Mouse (Mus musculus) bone marrow macrophage, adult 2 months (primary cell): ENCODE results near the gene Tm9sf4. TPM values are rescaled to one million over a fixed set of nuclear protein-coding genes. Genes with fewer than 3 reads are reported as not detected.

ENCODE experiments used
- H3K27ac ChIP-seq: 2 replicates; pipeline ENCODE4 v1.5.1; 2012; ENCODE audit warnings: low read depth, low read length; ENCODE audit not compliant: insufficient read depth
- H3K4me1 ChIP-seq: 2 replicates; pipeline ENCODE4 v1.6.1; 2012; ENCODE audit warnings: low read length; ENCODE audit not compliant: control insufficient read depth, insufficient read depth
- H3K4me3 ChIP-seq: 2 replicates; pipeline ENCODE4 v1.5.1; 2012; ENCODE audit warnings: mild to moderate bottlenecking, low read length, moderate library complexity; ENCODE audit not compliant: insufficient read depth
- CTCF ChIP-seq: IDR thresholded peaks from 2 replicates; pipeline ENCODE4 v1.5.1; 2012; ENCODE audit warnings: low read depth, mild to moderate bottlenecking, low read length, moderate library complexity
- POLR2A ChIP-seq: IDR thresholded peaks from 2 replicates; pipeline ENCODE4 v1.6.1; 2012; ENCODE audit warnings: mild to moderate bottlenecking, low read depth, low read length, borderline replicate concordance
- polyA plus RNA-seq: library from polyadenylated mRNA; stranded (reverse); fragments of >200 nt; gene quantifications from 2 replicates; pipeline ENCODE4 v1.2.4, GENCODE M21; 2012; ENCODE audit not compliant: missing spikeins, insufficient read depth, insufficient read length

Tm9sf4 gene
- polyA plus RNA-seq, 1 experiment, result 73.5 TPM

DNA sequence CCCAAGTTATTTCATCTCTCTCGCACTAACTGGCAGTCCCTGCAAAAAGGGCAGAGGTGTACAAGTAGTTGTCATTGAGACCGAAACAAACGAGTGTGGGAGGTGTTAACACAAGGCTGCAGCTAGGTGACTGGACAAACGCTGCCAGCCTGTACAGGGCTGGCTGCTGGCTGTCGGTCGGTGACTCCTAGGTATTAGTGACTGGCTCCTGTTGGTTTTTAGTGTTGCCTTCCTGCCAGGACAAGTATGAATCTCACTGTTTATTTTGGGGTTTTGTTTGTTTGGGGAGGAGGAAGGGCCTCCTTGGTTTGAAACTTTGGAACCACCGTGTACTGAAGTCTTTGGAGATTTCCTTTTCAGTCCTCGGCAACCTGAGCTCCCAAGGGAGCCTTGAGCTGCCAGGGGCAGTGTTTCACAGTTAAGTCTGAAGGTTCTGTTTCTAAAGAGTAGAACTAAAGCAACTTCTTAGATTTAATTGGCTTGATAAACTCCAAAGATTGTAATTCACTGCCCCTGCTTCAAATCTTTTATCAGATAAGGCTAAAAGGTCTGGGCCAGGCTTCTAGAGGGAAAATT, 15.0 kb downstream of the Tm9sf4 start:
- H3K4me1 ChIP-seq, result peaks cover 25% of the 10 kb centered on the region
- TF ChIP-seq POLR2A (no peak), CTCF (no peak)

DNA sequence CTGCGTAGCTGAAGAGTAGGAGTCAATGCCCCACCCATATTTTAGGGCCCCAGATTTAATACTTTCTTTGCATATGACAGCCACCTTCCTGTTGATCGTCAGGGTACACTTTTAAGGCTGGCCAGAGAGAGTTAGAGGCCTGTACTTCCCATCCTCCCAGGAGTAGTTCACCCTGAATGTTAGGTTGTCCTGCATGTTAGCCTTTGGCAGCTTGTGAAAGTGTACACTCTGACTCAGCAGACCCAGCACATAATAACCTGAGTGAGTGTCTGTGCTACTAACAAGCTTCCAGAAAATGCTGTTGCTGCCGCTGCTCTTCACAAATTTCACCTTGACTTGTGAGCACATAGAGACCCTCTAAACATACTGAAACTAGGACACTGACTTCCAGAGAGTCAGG, 16.1 kb downstream of the Tm9sf4 start:
- peaks cover 19% of the 10 kb centered on the region for H3K4me1 ChIP-seq
- H3K4me3 ChIP-seq, result no peak overlapping the region
- no peak for TF ChIP-seq CTCF
- no peak for TF ChIP-seq POLR2A
- no peak overlapping the region for H3K27ac ChIP-seq

More for the DNA sequence above, 15.0 kb downstream of the Tm9sf4 start:
- Histone ChIP-seq H3K27ac (no peak overlapping the region), H3K4me3 (no peak overlapping the region)

DNA sequence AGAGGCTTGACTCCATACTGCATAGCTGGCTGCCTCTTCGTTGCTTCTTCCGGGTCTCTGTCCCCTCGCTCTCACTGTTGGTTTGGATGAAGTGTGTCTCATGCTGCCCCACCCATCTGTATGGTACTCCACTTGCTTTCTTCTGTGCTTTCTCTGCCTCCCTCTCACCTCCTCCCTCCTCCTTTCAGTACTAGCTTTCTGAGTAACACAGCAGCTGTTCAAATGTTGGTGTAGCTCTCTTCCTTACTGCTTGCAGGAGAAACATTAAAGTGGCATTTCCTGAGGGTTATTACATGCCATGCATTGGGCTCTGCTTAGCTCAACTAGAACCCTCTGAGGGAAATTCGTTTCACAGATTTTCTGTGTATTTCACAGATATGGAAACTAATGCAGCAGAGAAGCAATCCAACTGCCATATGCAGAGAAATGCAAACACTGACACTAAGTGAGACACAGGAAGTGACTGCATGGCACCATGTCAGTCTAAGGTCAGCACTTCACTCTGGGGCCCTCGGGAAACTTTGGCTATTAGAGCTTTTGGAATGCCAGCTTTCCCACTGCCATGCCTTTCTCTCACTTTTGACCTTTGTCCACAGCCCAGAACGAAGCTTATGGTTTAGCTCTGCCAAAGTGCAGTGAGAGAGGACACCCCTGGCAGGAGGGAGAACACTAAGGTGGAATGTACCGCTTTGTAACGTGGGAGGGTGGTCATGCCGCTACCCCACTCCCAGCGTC, 18.2 kb downstream of the Tm9sf4 start:
- Histone ChIP-seq H3K27ac (no peak overlapping the region), H3K4me1 (peaks cover 16% of the 10 kb centered on the region), H3K4me3 (no peak overlapping the region)
- TF ChIP-seq CTCF (no peak), POLR2A (no peak)

GRCm38 (mm10) chr2:153179961-153180360, 18.9 kb downstream of the Tm9sf4 start:
- Histone ChIP-seq H3K27ac (no peak overlapping the region), H3K4me3 (no peak overlapping the region), H3K4me1 (peaks cover 12% of the 10 kb centered on the region)
- no peak for TF ChIP-seq POLR2A
- TF ChIP-seq CTCF, result no peak

DNA sequence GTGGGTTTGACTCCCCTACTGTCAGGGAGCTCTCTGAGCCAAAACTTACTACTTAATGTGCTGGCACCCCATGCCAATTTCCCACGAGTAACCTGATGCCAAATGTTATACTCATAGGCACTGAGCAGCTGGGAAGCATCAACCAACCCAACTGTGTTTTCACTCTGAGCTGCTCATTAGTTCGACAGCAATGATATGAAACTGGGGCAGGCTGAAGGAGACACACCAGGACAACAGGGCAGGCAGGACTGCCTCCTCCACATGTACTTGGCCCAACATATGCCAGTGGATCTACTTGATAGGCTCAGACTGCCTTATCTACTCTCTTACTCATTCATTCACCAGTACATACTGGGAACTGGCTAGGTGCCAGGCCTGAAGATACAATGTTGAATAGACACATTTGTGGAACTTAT, 25.1 kb downstream of the Tm9sf4 start:
- peaks cover 21% of the 10 kb centered on the region for H3K4me1 ChIP-seq
- H3K27ac ChIP-seq, result no peak overlapping the region
- TF ChIP-seq POLR2A (no peak), CTCF (no peak)
- no peak overlapping the region for H3K4me3 ChIP-seq

DNA sequence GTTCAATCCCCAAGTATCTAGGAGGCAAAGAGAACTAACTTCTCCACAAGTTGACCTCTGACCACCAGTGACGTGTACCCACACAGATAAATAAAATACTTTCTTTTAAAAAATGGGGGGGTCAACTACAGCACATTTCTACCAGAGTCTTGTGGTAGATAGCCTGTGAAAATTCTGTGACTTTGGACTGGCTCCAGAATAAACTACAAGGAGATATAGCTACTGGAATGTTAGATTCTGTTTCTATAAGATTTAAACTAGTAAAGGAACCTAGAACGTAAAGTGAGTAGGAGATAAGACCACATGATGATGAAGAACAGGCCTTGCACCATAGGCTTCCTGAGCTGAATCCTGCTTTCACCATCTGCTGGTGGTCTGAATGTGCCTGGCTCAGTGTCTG, 26.7 kb downstream of the Tm9sf4 start:
- H3K4me1 ChIP-seq, result peaks cover 24% of the 10 kb centered on the region
- H3K4me3 ChIP-seq, result no peak overlapping the region
- TF ChIP-seq CTCF (no peak), POLR2A (no peak)
- no peak overlapping the region for H3K27ac ChIP-seq

DNA sequence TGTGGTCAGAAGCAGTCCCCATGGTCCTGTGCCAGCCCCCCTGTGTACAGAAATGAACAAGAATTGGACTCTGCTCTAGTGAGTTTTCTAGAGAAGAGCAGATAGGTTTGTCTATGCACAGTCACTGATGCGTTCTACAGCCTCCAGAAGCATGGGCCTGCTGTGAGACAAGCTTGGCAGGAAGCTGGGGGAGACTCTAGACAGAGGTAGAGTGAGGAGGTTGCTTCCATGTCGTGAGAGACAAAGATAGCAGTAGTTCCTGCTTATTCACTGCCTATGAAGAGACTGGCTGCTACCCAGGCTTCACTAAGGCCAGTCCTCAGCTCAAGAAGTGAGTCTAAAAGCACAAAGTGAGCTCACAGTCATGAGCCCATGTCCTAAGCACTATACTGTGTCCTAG, 30.1 kb downstream of the Tm9sf4 start:
- TF ChIP-seq CTCF (no peak), POLR2A (no peak)
- Histone ChIP-seq H3K4me1 (peaks cover 16% of the 10 kb centered on the region), H3K27ac (peak overlapping the region; percentile 46), H3K4me3 (no peak overlapping the region)

DNA sequence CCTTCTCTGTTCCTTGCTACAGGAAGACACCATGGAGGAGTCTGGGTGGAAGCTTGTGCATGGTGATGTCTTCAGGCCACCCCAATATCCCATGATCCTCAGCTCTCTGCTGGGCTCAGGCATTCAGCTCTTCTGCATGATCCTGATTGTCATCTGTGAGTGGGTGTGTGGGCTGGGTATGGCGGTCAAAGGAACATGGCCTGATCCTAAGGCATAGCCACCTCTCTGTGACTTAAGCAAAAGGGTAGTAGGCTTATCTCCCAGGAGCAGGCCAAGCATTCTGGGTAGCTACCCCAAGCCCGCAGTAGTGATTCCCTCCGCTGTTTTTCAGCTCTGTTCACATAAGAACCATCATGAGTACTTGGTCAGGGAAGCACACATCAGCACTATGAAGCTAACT, 33.2 kb downstream of the Tm9sf4 start:
- peaks cover 34% of the 10 kb centered on the region for H3K4me1 ChIP-seq
- H3K27ac ChIP-seq, result no peak overlapping the region
- TF ChIP-seq CTCF, result no peak
- TF ChIP-seq POLR2A, result no peak
- no peak overlapping the region for H3K4me3 ChIP-seq

DNA sequence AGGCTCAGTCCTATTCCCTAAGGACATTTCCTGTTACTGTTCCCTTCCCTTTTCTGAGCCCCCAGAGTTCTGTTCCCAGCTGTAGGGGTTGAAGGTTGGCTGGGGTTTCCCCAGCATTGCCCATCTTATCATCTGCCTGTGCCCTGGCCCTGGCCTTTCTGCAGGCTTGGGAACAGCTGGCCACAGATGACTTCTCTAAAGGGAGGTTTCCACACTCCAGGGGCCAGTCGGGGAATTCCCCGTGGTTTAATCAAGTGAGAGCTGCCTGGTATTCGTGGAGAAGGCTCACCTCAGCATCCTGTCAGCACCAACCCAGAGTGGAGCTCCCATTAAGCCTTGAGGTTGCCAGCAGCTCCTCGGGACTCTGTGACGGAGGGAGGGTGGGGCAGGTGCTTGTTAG, 37.4 kb downstream of the Tm9sf4 start:
- peaks cover 34% of the 10 kb centered on the region for H3K4me1 ChIP-seq
- TF ChIP-seq CTCF, result no peak
- TF ChIP-seq POLR2A, result peak; percentile 22; the same call in 1 of the 2 replicates
- peak overlapping the region; percentile 98 for H3K27ac ChIP-seq
- peak overlapping the region; percentile 13; the same call in 1 of the 2 replicates for H3K4me3 ChIP-seq

GRCm38 (mm10) chr2:153199114-153199513, 38.0 kb downstream of the Tm9sf4 start:
- TF ChIP-seq CTCF (no peak), POLR2A (no peak)
- Histone ChIP-seq H3K4me1 (peaks cover 36% of the 10 kb centered on the region), H3K4me3 (no peak overlapping the region), H3K27ac (peak overlapping the region; percentile 98)
